Mouse (Mus musculus) spleen, postnatal 4 days (tissue): ENCODE results near the gene Mgat4b.

Experiments
- DNase-seq, 2 experiments: peaks; one replicate each; pipeline ENCODE4 v3.0.0; 2022; ENCODE audit warnings: low spot score in 2 of 2

The Mgat4b gene

DNA sequence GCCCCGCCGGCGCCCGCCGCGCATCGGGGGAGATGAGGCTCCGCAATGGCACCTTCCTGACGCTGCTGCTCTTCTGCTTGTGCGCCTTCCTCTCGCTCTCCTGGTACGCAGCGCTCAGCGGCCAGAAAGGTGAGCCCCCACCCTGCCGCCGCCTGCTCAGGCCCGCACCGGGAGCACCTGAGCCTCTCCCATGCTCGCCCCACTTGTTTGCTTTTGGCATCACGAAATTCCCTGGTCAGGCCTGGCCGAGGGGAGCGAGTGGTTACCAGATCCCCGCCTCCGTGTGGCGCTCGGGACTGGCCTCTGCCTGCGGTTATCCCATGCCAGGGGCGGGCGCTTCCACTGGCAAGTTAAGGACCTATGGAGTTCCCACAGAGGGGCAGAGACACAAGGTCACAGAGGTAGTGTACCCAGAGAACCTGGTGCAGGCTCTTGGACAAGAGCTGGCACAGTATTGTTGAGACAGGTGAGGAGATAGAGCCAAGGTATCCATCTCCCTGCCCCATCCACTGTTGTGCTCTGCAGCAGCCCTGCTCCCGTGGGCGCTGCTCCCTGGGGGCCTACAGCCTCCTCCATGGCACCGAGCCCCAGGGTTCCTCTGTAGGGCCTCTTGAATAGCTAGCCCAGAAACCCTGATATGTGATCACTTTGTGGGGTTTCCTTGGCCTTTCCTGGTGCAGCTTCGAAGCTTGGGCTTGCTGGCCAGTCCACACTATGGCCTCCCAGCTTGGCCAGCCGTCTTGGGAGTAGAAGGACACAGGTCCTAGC lies 15.1 kb downstream of the Mgat4b start:
- peak; percentile 46 to 80 for DNase-seq

DNA sequence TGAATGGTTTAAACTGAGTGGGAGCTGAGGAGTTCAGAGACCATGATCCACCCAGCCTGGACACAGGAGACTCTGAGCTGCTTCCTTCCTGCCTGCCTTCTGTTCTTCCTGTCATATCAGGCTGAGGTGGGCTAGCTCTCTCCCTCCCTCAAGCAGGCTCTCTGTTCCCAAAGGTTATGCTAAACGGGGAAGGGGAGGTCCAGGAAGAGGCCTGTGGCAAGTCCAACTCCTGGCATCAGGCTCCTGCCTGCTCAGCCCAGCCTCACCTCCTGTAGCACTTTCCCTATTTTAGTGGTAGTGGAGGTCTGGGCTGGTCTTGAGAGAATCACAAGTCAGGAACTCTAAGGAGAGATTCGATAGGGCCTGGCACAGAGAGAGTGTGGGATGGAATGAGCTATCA lies 15.7 kb downstream of the Mgat4b start:
- no peak for DNase-seq

GRCm38 (mm10) chr11:50227226-50227625 lies 16.5 kb downstream of the Mgat4b start:
- DNase-seq, result no peak

- DNase-seq, result no peak
Measured at GRCm38 (mm10) chr11:50227736-50228135, 17.0 kb downstream of the Mgat4b start.

GRCm38 (mm10) chr11:50228772-50229171 lies 18.1 kb downstream of the Mgat4b start:
- DNase-seq, result no peak

DNA sequence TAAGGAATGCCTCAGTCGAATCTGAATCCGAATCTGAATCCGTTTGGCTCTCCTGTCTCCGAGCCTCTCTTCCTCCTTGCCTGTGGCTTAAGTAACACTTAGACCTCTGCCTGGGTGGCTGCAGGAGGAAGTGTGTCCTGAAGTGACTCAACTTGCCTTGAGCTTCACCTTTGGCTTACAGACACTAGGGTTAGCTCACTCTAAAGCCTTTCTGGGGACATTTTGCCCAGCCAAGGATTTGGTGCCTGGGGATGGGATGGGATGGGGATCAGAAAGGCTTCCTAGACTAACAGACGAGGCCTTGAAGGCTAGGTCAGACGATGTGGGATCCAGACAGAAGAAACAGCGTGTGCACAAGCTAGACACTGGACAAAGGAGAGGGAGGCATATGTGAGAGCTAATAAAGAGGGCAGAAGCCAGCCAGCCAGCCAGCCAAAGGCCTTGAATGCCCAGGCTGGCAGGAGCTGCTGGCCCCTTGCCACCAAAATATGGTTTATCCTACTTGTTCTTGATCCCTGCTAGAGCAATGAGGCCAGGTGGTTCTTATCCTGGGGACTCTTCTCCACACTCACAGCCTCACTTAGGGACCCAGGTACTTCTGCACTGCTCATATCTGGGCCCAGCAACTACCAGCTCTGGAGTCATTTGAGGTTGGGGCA lies 18.7 kb downstream of the Mgat4b start:
- DNase-seq, result no peak

DNA sequence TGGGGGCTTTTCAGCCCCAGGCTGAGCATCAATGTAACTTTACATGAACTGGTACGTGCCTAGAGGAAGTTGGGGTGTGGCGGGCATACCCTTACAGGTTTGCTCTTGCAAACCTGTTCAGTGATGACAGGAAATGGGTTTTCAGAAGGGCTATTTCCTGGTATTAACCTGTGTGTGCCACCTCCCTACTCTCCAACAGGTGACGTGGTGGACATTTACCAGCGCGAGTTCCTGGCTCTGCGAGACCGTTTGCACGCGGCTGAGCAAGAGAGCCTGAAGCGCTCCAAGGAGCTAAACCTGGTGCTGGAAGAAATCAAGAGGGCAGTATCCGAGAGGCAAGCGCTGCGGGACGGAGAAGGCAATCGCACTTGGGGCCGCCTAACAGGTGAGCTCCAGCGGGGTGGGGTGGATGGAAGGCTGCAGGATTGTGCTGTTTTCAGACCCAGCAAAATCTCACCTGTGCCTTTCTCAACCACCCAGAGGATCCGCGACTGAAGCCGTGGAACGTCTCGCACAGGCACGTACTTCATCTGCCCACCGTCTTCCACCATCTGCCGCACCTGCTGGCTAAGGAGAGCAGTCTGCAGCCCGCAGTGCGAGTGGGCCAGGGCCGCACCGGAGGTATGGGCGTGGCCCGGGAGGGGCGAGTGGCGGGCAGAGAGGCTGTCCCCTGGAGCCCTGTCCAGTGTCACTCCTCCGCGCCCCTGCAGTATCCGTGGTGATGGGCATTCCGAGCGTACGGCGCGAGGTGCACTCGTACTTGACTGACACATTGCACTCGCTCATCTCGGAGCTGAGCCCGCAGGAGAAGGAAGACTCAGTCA lies 20.0 kb downstream of the Mgat4b start:
- DNase-seq, result peak in 1 of 2 experiments; percentile 66

DNA sequence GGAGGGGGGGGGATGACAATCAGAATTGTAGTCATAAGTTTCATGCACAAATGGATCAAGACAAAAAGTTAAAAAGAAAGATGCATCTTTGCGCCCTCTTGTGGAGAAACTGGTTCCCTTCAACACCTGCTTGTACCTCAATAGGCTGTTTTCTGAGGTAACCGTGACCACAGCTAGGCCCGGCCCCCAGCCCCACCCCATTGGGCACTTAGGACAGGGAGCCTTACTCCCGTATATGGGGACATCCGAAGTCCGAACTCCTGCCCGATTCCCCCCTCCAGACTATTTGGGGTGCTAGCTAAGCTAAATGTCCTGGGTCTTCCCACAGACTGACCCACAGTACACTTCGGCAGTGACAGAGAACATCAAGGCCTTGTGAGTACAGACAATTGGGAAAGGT lies 20.7 kb downstream of the Mgat4b start:
- DNase-seq, result peak; percentile 70 to 83

DNA sequence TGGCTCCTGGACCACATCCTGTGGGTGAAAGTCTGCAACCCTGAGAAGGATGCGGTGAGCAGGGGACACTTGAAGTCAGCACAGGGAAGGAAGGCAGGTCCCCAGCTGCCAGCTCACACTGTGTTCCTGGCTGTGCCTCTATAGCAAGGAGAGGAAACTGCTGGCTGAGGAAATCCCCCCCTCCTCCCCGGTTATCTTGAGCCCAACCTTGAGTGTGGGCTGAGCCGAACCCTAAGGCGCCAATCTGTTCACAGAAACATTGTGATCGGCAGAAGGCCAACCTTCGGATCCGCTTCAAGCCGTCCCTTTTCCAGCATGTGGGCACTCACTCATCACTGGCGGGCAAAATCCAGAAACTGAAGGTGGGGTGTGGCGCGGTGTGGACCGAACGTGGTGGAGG lies 22.3 kb downstream of the Mgat4b start:
- no peak for DNase-seq

GRCm38 (mm10) chr11:50233993-50234392 lies 23.3 kb downstream of the Mgat4b start:
- DNase-seq, result peak in 1 of 2 experiments; percentile 74

GRCm38 (mm10) chr11:50234606-50235005 lies 23.9 kb downstream of the Mgat4b start:
- DNase-seq, result peak in 1 of 2 experiments; percentile 62

DNA sequence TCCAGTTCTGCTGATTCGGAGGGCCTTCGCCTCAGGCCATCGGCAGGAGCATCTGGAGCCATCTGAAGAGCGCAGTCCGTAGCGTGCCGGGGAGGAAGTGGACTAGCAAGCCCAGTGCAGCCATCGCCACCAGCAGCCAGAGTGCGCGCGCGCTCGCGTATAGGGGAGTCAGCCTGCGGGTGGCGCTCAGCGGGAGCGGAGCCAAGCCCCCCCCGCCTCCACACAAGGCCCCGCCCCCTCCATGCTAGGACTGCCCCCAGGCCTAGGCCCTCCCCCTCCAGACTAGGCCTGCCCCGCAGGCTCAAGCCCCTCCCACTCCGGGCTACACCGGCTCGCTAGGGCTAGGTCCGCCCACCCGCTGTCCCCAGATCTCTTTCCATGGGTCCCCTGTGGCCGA lies 25.8 kb downstream of the Mgat4b start:
- DNase-seq, result peak; percentile 91 to 96

DNA sequence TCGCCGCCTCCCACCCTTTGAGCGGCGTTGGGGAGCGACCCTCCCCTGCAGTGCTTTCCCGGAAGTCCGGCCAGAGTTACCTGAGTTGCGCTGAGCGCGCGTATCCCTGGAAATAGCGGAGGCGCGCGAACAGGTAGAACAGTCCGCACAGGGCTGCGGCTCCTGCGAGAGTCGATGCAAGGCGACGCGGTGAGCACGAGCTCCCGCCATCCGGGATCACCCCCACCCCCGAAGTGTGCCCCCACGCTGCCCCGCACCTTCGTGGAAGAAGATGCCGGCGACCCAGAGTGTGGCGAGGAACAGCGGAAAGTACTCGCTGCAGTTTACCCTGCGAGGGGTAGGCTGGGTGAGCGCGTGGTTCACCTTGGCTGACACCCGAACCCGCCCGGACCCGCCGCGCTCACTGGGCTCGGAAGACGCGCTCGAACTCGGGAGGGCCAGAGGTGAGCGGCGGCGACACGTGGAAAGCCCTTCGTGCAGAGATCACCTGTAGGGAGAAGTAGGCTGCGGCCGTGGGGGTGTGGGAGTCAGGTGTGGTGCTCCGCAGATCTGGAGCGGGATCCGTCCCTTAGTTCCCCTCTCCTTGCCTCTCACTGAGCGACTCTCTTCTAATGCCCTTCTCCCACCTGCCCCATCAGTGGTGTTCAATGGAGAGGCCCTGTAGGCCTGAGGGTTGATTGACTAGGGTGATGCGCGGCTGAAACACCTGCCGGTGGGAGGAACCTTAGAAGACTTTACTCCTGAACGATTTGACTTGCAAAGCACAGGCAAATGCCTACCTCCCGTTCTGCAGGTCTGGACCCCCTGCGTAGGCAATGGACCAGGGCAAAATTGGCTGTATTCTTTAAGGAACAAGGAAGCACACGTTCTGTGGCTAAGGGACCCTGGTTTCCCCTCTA lies 26.5 kb downstream of the Mgat4b start:
- peak; percentile 45 to 77 for DNase-seq

DNA sequence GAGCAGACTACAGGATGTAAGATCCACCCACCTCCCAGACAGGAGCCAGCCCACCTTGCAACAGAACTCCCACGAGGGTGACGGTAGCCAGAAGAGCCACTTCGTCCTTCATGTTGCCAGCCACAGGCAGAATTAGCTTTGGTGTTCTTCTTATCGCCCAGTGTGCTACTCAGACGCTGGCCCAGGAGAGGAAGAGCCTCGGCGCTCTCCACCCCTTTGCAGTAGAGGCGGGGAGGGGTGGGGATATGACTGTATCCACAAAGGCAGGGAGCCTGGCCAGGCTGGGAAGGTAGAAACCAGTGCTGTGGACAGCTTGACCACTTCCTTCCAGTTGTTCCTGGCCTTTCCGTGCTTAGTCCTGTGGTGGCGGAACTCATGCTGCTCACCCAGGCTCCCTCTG lies 27.6 kb downstream of the Mgat4b start, which contains the start of gene Ltc4s:
Gene Ltc4s (minus strand): TSS at position 293 of the 400 bp plus-strand sequence.
- peak in 1 of 2 experiments; percentile 64 for DNase-seq

GRCm38 (mm10) chr11:50238821-50239791 lies 28.4 kb downstream of the Mgat4b start:
- peak in 1 of 2 experiments; percentile 67 for DNase-seq

DNA sequence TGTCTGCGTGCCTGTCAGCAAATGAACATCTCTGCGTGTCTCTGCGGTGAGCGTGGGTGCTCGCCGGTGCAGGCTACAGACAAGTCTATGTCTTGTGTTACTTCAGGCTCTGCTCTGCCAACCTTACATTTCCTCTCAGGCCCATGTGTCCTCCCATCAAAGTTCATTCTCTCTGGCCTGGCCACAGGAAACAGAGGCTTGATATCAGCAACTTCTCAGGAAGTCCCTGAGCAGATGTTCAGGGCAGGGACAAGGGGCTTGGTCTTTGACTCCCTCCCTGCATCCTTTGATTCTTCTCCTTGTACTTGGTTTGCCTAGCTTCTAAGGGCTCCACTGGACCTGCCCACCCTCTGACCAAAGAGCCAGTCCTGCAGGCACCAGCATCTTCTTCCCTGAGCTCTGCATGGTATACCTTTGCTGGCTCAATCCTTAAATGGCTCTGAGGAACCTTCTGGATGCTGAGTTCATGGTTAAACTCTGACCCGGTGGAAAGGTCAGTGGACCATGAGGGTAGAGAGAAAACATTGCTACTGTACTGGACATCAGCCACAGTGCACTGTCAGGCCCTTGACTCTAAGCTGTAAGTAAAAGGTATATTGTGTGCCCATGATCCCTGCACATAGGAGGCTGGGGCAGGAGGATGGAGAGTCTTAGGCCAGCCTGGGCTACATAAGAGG lies 29.7 kb downstream of the Mgat4b start:
- DNase-seq, result peak in 1 of 2 experiments; percentile 57

DNA sequence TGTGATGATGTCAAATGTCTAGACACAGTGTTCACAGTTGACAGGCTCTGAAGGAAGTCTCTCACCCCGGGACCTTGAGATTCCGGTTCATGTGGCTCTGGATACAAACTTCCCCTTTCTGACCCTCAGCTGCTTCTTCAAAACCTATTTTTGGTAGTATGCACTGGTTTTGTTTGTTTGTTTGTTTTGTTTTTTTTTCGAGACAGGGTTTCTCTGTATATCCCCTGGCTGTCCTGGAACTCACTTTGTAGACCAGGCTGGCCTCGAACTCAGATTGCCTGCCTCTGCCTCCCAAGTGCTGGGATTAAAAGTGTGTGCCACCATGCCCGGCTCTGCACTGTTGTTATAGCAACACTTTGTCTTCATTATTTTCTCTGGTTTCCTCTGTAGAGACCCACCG lies 33.2 kb downstream of the Mgat4b start:
- DNase-seq, result peak in 1 of 2 experiments; percentile 52

DNA sequence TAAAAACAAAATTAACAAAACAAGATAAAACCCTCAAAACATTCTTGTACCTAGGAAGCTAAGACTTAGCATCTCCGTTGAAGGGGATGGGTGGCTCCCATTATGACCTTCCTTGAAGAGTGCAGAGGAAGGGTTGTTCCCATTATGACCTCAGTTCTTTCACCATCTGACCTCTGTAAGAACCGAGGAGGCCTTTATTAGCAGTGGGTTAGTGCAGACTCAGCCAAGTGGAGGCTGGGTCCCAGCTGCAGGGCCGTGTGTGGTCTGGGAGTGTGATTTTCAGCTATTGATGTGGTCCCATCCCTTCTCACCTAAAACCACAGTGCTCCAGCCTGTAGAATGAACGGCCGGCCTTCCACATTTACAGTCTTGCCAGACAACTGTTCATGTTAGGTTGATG lies 34.6 kb downstream of the Mgat4b start:
- no peak for DNase-seq

DNA sequence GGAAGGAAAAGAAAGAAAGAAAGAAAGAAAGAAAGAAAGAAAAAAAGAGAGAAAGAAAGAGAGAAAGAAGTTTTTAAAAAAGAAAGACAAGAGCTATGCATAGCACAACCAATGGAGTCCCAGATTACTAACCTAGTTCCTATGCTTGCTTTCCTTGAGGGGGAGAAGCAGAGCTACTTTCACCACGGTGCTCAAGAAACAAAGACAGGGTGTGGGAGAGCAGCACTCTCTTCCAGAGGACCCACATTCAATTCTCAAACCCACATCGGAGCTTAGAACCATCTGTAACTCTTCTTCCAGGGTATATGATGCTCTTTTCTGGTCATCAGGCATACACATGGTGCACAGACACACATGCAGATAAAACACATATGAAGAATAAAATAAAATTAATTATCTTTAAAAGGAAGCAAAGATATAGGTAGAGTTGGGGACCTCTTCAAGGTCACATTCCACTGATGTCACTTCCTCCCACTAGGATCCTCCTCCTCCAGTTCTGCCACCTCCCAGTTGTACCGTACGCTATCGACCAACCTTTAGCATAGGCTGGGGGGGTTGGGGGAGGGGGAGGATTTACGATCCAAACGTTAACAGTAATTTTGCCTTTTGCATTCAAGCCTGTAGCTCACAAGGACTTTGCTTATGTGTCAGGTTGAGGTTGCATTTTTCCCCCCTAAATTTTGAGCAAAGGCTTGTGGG lies 37.9 kb downstream of the Mgat4b start:
- DNase-seq, result no peak
